In the genomic region with DNA sequence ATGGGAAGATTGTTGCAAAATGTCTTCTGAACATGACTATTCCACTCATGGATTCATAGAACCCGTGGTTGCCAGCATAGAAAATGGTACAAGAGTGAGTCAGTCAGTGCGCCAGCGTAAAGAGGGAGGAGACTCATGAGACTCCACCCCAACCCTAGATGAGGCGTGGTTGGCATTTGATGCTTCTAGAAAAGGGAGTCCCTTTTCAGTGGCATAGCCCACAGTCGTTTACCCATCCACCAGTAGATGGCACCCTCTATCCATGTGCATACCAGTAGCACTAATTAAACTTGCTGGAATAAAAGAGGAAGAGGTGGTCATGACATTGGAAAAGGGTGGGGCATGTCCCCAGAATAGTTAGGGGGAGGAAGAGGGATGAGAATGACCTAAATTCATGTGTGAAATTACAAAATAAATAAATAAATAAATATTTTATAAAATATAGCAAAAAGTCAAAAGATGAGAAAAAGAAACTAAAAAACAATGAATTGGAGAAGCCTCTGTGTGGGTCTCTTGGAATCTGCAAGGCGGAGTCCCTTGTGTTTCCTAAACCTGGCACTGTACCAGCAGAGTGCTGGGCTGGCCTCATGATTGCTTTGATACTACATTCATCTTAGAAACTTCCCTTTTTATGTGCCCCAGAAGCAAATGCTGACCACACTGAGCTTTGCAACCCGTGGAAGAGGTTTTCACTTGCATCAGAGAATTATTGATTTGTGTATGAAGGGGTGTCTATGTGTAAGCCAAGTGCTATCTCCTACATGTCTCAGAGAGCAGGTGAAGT, we compare ENCODE assay signal across 8 mouse cellular contexts. TPM values are rescaled to one million over a fixed set of nuclear protein-coding genes. Genes with fewer than 3 reads are reported as not detected.
A peak's percentile ranks its signal among the peaks of the same experiment; 100 is the strongest.
DNase-seq lines count a peak whose midpoint lies in the region; ATAC-seq lines count a peak whose summit lies in the region.

No protein-coding gene starts in this region.

- peak; percentile 45 for DNase-seq in ovary, adult 18-20 months (ENCODE audit: low spot score)
- no peak for DNase-seq in ovary, postnatal 10 days (ENCODE audit: low spot score)
- DNase-seq in embryo, embryonic 11.5 days (ENCODE audit: low read depth, low spot score) = peak; percentile 59
- peak; percentile 79 for DNase-seq in gonadal fat pad, adult 2 months (ENCODE audit: low read depth)
- peak; percentile 37 to 39 for DNase-seq in left cerebral cortex, postnatal 36 days (ENCODE audit: low spot score in 2 of 2)
- DNase-seq in midbrain, embryonic 11.5 days (ENCODE audit: low spot score, missing footprints) = peak; percentile 95
- peak; percentile 27 to 47 for DNase-seq in spleen, adult 18-20 months

- no peak overlapping the region for H3K4me3 ChIP-seq in intestine, embryonic 16.5 days (ENCODE audit: low read length)
- no peak overlapping the region for H3K4me3 ChIP-seq in midbrain, embryonic 11.5 days (ENCODE audit: low read depth, low read length)

- H3K4me1 ChIP-seq in intestine, embryonic 16.5 days (ENCODE audit: control insufficient read depth, insufficient read depth, low read length) = no peaks in the 10 kb centered on the region
- no peaks in the 10 kb centered on the region for H3K4me1 ChIP-seq in midbrain, embryonic 11.5 days (ENCODE audit: control insufficient read depth, insufficient read depth, low read length)

- no peaks in the 10 kb centered on the region for H3K27me3 ChIP-seq in intestine, embryonic 16.5 days (replicated peaks; ENCODE audit: control insufficient read depth, insufficient read depth, low read length)
- no peaks in the 10 kb centered on the region for H3K27me3 ChIP-seq in midbrain, embryonic 11.5 days (ENCODE audit: control insufficient read depth, insufficient read depth, low read length)

- H3K9ac ChIP-seq in intestine, embryonic 16.5 days (ENCODE audit: low read depth, low read length) = no peak overlapping the region
- H3K9ac ChIP-seq in midbrain, embryonic 11.5 days (ENCODE audit: low read length) = no peak overlapping the region

- H3K9me3 ChIP-seq in intestine, embryonic 16.5 days (ENCODE audit: control insufficient read depth, low read length) = no peaks in the 10 kb centered on the region
- H3K9me3 ChIP-seq in midbrain, embryonic 11.5 days (ENCODE audit: control insufficient read depth, low read length) = no peaks in the 10 kb centered on the region

- no peak overlapping the region for H3K4me2 ChIP-seq in intestine, embryonic 16.5 days (ENCODE audit: low read depth, low read length)
- no peak overlapping the region for H3K4me2 ChIP-seq in midbrain, embryonic 11.5 days

- 23% methylated on average over 7 of the region's 7 CpGs for WGBS in intestine, embryonic 16.5 days
- WGBS in midbrain, embryonic 11.5 days = 31% methylated on average over 7 of the region's 7 CpGs

- intact Hi-C loops in left cerebral cortex, postnatal 36 days (cut with DNase I) = loop anchor here (1.0 to 10.0 kb wide), 4 partner anchors 57 to 644 kb away; a partner anchor contains a TSS

- peak; percentile 81 for ATAC-seq in intestine, embryonic 16.5 days
- peak; percentile 78 for ATAC-seq in midbrain, embryonic 11.5 days (ENCODE audit: low FRiP score)

- no peak overlapping the region for H3K27ac ChIP-seq in intestine, embryonic 16.5 days (ENCODE audit: low read length)
- H3K27ac ChIP-seq in midbrain, embryonic 11.5 days (ENCODE audit: low read depth, low read length) = no peak overlapping the region

- no peaks in the 10 kb centered on the region for H3K36me3 ChIP-seq in intestine, embryonic 16.5 days (ENCODE audit: control insufficient read depth, insufficient read depth, low read length)
- no peaks in the 10 kb centered on the region for H3K36me3 ChIP-seq in midbrain, embryonic 11.5 days (ENCODE audit: control insufficient read depth, insufficient read depth, low read length)

RNA-seq across cellular contexts. Expression of a gene that starts 8.9 kb away (rescaled TPM):
- 13.2 and 13.6 TPM in 2 replicates for polyA plus RNA-seq in gonadal fat pad, adult 2 months (2012; rRNA removed)
- polyA plus RNA-seq in intestine, embryonic 16.5 days (2015; fragmentation: Nextera tagmentation; extraction: Ambion mirVana) = 13.3 and 14.5 TPM in 2 replicates
- total RNA-seq in left cerebral cortex, postnatal 36 days (2021) = 100 to 1,000 TPM in 1 of 2 experiments, 10 to 100 TPM in 1; 92.2 to 100 TPM
- polyA plus RNA-seq in midbrain, embryonic 11.5 days (2014; fragmentation: Nextera tagmentation; extraction: Ambion mirVana) = 37.4 and 39.6 TPM in 2 replicates

RNA-seq across cellular contexts. Expression of a gene that starts 10.3 kb away (rescaled TPM):
- not detected in 2 replicates for polyA plus RNA-seq in gonadal fat pad, adult 2 months (2012; rRNA removed)
- not detected in 2 replicates for polyA plus RNA-seq in intestine, embryonic 16.5 days (2015; fragmentation: Nextera tagmentation; extraction: Ambion mirVana)
- not detected for total RNA-seq in left cerebral cortex, postnatal 36 days (2021)
- not detected in 2 replicates for polyA plus RNA-seq in midbrain, embryonic 11.5 days (2014; fragmentation: Nextera tagmentation; extraction: Ambion mirVana)
